Mouse (Mus musculus) cortical plate, adult 2 months (tissue): ENCODE results near the gene Slc11a1. TPM values are rescaled to one million over a fixed set of nuclear protein-coding genes. Genes with fewer than 3 reads are reported as not detected.

Experiments
- H3K27ac ChIP-seq: fragments of 200-500 bp; 2 replicates; pipeline ENCODE4 v1.5.1; 2012; ENCODE audit warnings: low read length, control low read depth, inconsistent platforms; ENCODE audit not compliant: insufficient read depth
- H3K4me1 ChIP-seq: fragments of 200-500 bp; 2 replicates; pipeline ENCODE4 v1.6.1; 2011; ENCODE audit warnings: low read length; ENCODE audit not compliant: control insufficient read depth, insufficient read depth
- H3K4me3 ChIP-seq: fragments of 200-500 bp; 2 replicates; pipeline ENCODE4 v1.5.1; 2011; ENCODE audit warnings: mild to moderate bottlenecking, low read length, control low read depth; ENCODE audit not compliant: insufficient read depth
- CTCF ChIP-seq: fragments of 200-500 bp; IDR thresholded peaks from 2 replicates; pipeline ENCODE4 v1.5.1; 2011; ENCODE audit warnings: mild to moderate bottlenecking, control low read depth, low read length; ENCODE audit not compliant: insufficient read depth; ENCODE audit errors: extremely low read depth
- POLR2A ChIP-seq: fragments of 200-500 bp; IDR thresholded peaks from 2 replicates; pipeline ENCODE4 v1.6.1; 2011; ENCODE audit warnings: mild to moderate bottlenecking, low read length, control low read depth; ENCODE audit not compliant: insufficient read depth; ENCODE audit errors: extremely low read depth
- polyA plus RNA-seq: library from polyadenylated mRNA; depleted of rRNA; stranded (reverse); fragments of >200 nt; gene quantifications from 2 replicates; pipeline ENCODE4 v1.2.3, GENCODE M21; 2012

The Slc11a1 gene
- polyA plus RNA-seq, 1 experiment: 8.9 TPM

DNA sequence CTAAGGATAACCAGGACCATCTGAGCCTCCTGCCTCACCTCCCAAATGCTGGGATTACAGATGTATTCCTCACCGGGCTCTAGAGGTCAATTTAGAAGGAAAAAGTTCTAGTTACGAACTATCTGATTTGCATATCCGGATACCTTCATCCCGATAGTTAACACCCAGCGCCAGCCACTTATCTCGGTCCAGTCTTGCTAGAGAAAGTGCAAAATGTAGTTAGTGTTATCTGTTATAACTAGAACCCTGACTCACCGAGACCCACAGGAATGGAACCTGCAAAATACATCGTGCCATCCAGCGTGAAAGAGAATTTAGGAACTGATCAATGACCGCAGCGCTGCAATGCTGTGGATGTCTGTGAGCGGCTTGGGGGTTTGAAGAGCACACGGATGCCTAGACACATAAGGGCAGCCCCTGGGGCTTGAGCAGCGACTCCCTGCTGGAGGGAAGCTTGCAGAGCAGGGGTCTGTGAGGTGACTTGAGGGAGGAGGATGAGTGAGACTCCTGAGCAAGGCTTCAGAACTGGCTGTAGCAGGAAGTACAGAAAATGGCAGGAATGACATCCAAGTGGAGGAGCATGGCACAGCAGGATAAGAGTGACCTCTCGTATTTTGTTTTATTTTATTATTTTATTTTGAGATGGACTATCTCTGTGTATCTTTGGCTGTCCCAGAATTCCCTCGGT, 26.2 kb downstream of the Slc11a1 start:
- Histone ChIP-seq H3K4me1 (0 out of 2 replicates have a peak, but pooled peaks cover 2% of the 10 kb centered on the region), H3K4me3 (no peak overlapping the region), H3K27ac (no peak overlapping the region)
- TF ChIP-seq CTCF (no peak), POLR2A (no peak)

GRCm38 (mm10) chr1:74404206-74404605, 29.2 kb downstream of the Slc11a1 start:
- TF ChIP-seq POLR2A (no peak), CTCF (no peak)
- no peak overlapping the region for H3K27ac ChIP-seq
- no peaks in the 10 kb centered on the region for H3K4me1 ChIP-seq
- no peak overlapping the region for H3K4me3 ChIP-seq

GRCm38 (mm10) chr1:74408589-74409504, 33.9 kb downstream of the Slc11a1 start, which contains the start of gene Vil1:
Gene Vil1, plus strand, starts transcription at chr1:74409376.
- TF ChIP-seq POLR2A: no peak
- no peak for TF ChIP-seq CTCF
- no peak within 1 kb of the TSS for H3K4me3 ChIP-seq
- H3K27ac ChIP-seq: no peak within 1 kb of the TSS
- H3K4me1 ChIP-seq: no peaks in the 10 kb centered on the region

DNA sequence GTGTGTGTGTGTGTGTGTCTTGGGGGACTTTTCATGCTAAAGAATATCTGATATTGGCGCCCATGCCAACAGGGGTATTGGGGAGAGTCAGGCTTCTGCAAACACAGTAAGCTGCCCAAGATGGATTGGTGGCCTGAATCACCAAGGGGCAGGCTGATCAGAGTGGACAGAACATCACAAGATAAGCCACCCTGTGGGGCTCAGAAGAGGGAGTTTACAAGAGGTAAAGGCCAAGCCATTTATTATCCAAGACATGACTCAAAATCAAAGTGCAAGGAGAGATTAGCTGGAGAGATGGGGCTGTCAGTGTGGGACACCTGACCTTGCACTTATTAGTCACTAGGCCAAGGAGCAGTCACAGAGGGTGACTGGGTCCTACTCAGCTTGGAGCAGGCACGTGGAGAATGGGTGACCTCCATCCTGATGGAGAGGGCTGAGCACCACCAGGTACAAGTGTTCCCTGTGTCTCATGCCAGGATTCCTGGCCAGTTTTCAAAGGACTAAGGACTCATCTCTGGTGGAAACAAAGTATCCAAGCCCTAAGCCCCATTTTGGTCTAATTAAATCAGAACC, 36.8 kb downstream of the Slc11a1 start:
- H3K4me3 ChIP-seq: no peak overlapping the region
- no peaks in the 10 kb centered on the region for H3K4me1 ChIP-seq
- H3K27ac ChIP-seq: no peak overlapping the region
- no peak for TF ChIP-seq POLR2A
- TF ChIP-seq CTCF: no peak

- Histone ChIP-seq H3K4me1 (no peaks in the 10 kb centered on the region), H3K27ac (no peak overlapping the region), H3K4me3 (no peak overlapping the region)
- TF ChIP-seq CTCF: no peak
- TF ChIP-seq POLR2A: no peak
Observed at GRCm38 (mm10) chr1:74412711-74413110, 37.7 kb downstream of the Slc11a1 start.

DNA sequence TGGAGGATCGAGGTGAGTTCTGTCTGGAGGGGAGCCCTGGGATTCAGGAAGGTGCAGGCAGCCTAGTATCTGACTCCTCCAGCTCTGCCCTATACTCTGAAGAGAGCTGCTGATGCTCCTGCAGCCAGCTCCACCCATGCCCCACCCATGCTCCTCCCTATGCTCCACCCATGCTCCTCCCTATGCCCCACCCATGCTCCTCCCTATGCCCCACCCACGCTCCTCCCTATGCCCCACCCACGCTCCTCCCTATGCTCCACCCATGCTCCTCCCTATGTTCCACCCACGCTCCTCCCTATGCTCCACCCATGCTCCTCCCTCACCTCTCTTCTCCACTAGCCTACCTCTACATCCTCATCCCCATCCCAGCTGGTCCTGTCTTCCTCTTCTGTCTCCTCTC, 40.1 kb downstream of the Slc11a1 start:
- TF ChIP-seq CTCF (no peak), POLR2A (no peak)
- H3K27ac ChIP-seq: no peak overlapping the region
- no peaks in the 10 kb centered on the region for H3K4me1 ChIP-seq
- H3K4me3 ChIP-seq: no peak overlapping the region

DNA sequence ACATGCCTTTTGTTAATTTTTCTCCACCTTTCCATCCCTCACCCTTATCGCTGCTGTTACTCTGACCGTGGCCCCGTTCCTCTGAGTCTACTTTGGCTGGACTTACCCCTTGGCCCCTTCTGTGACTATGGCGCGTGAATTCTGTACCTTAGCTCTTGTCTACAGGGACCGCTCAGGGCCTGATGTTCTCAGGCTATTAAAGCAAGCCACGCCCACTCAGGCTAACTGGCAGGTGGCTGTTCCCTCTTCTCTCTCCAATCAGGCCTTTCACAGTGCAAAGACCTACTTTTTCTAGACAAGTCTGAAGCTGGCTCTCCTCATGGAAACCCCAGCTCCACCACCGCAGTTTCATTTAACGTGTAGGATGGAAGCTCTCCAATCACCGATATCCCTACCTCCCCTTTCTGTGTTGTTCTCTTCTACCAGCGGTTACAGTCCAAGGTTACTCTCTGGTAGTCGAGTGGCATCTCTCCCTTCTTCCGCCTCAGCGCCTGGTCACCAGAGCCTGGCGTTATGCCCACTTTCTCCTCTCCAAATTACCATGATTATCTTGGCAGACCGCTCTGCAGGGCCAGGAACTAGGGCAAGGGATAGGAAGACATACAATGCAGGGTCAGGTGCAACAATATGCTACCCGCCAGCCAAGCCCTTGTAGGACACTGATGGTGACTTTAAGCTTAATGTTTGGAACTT, 43.9 kb downstream of the Slc11a1 start:
- H3K4me1 ChIP-seq: no peaks in the 10 kb centered on the region
- TF ChIP-seq CTCF (no peak), POLR2A (no peak)

GRCm38 (mm10) chr1:74419440-74419794, 44.4 kb downstream of the Slc11a1 start:
- Histone ChIP-seq H3K27ac (no peak overlapping the region), H3K4me3 (no peak overlapping the region), H3K4me1 (no peaks in the 10 kb centered on the region)
- TF ChIP-seq CTCF (no peak), POLR2A (no peak)

More for the DNA sequence above, 43.9 kb downstream of the Slc11a1 start:
- Histone ChIP-seq H3K4me3 (no peak overlapping the region), H3K27ac (no peak overlapping the region)

DNA sequence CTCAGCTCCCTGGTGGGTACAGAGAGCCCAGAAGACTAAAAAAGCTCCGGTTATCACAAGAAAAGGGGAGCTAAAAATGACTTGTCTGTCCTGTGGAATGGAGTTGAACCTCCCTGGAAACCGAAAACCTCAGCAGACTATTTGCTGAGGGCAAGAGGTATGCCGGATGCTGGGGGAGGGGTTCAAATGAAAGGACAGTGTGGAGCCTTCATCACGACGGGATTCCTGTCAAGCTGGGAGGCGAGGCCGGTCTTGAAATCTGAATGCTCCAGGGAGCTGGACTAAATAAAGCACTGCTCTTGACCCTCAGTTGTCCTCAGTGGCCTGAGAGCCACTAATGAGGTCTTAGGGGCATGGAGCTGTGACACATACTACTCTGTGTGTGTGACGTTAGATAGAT, 48.2 kb downstream of the Slc11a1 start:
- Histone ChIP-seq H3K27ac (no peak overlapping the region), H3K4me1 (no peaks in the 10 kb centered on the region), H3K4me3 (no peak overlapping the region)
- TF ChIP-seq CTCF: no peak
- TF ChIP-seq POLR2A: no peak
